Mouse (Mus musculus): ENCODE data around the gene Rbbp4.
A peak's percentile ranks its signal among the peaks of the same experiment; 100 is the strongest.

The Rbbp4 gene

GRCm38 (mm10) chr4:129293702-129294101 lies 41.5 kb downstream of the Rbbp4 start:
- DNase-seq (ENCODE audit: low spot score in 2 of 2): no peak

- DNase-seq (ENCODE audit: low spot score in 2 of 2): no peak
Measured at GRCm38 (mm10) chr4:129292831-129293230, 42.3 kb downstream of the Rbbp4 start.

- DNase-seq (ENCODE audit: low spot score in 2 of 2): no peak
Measured at GRCm38 (mm10) chr4:129289671-129290070, 45.5 kb downstream of the Rbbp4 start.

DNA sequence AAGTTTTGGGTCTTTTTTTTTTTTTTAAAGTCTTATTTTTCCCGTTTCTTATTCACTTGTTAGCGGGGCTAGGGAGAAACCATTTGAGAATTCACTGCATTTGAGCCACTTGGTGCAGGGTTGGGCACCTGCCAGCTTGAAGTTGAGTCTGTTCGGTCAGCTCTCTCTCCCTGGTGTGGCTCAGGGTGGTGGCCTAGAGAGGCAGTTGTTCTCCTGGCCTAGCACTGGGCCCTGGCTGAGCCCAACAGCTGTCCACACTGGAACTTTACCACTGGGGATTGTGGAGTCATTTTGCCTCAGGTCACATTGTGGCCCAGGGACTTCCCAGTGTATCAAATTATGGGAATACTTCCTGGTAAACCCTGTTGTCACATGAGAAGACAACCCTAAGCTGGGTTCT lies 47.1 kb downstream of the Rbbp4 start:
- no peak for DNase-seq (ENCODE audit: low spot score in 2 of 2)

DNA sequence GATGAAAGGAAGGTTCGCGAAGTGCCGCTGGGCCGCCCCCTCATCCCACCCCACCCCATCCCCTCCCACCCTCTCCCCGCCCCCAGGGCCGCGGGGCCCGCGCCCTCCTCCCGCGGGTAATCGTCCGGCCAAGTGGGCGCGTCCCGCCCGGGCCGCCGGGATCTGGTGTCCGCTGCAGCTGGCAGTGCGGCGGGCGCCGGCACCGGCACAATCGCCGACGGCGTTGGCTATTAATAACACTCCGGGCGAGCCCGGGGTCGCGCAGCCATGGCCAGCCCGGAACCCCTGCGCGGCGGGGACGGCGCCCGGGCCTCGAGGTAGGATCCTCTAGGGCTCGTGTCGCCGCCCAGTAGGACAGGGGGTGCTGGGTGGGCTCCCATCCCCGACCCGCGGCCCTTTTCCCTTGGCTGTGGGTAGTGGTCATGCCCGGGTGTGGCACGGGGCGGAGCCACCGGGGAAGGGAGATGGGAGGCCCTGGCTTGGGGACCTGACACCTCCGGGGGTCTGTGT lies 47.6 kb downstream of the Rbbp4 start, which contains the start of gene Sync:
Sync (plus strand) TSS at position 146 of the 510 bp plus-strand sequence.
- no peak for DNase-seq (ENCODE audit: low spot score in 2 of 2)

DNA sequence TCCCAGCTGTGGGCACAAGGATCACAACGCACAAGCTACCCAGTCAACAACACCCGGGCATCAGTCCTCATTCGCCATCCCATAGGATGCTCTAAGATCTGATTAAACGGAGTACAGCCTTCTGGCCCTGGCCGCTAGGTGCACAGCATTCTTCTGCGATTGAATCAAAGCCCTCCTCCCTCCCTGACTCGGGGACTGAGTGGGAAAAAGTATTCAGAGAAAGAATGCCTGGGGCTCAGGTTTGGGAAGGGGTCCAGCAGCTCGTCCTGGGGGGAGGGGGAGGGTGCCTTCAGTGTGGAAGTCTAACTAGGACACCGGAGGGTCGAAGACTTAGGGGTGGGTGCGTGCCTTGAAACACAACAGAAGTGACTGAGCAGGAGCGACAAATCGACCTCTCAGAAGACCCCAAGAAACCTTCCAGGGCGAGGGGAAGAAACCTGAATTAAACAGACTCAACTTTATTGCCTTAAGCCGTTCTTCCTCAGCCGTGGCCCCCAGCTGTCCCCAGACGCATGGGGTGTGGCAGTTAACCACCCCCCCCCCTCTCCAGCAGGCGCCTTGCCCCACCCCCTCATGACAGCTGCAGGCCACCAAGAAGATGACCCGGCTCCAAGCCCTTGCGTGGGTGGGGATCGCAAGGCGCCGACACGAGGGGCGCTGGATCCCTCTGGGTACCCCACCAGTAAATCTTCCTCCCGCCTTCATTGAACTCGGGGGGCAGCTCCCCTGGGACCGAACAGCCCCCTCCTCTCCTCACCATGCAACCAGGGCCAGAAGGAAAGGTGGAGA lies 48.3 kb downstream of the Rbbp4 start:
- DNase-seq (ENCODE audit: low spot score in 2 of 2): no peak

DNA sequence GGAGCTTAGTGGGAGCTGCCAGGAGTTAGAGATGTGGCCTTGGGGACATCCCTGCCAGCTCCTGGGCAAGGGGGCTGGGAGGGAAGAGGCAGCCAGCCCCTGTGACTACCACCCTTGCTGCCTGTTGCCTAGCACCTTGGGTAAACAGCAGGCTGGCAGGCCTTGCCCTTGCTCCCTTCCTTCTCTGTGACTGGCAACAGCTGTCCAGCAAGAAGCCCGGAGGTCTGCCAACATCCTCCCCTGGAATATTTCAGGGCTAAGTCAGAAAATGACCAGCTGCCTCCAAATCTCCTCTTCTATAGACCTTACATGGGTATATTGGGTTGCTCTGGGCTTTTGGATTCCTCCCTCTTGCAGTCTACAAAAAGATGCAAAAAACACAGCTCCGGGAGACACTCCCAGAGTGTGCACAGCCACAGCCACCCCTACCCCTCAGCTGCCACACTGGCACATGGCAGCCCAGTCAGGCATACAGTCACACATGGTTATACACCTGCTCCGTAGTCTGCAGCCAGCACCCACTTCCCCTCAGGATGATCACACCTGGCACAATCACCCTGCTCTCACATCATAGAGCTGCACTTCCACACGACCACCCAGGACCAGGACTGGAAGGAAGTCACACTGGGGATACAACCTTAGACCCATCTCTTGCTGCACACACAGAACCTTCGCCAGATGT lies 49.0 kb downstream of the Rbbp4 start:
- DNase-seq (ENCODE audit: low spot score in 2 of 2): no peak

GRCm38 (mm10) chr4:129284685-129285084 lies 50.5 kb downstream of the Rbbp4 start:
- no peak for DNase-seq (ENCODE audit: low spot score in 2 of 2)

DNA sequence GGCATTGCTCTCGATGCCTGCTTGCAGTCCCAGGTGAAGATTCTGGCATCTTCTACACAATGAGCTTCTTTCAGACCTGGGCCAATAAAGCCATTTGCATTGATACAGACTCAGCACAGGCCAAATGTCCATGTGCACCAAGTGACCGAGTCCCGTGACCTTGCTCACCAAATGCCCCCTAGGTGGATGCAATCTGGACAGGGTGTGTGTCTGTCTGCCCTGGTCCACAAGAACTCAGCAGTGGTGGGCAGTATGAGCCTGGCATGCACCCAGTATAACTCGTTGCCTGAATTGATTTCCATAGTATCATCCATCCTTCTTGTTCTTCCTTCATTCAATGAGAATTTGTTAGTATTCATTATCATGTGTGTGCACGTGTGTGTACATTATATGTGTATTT lies 51.9 kb downstream of the Rbbp4 start:
- DNase-seq (ENCODE audit: low spot score in 2 of 2): no peak

DNA sequence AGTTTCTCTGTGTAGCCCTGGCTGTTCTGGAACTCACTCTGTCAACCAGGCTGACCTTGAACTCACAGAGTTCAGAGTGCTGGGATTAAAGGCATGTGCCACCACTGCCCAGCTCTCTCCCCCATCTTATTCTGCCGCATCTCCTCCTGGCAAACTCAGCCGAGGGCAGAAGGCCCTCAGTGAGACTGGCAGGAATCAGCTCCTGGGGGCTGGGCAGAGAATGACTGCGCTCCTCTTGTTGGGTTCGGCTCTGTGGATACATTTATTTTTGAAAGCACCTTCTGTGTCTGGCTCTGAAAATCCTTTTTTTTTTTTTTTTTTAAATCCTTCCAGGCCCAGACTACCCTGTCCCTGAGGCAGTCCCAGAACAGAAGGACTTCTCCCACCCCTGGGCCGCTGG lies 52.4 kb downstream of the Rbbp4 start:
- no peak for DNase-seq (ENCODE audit: low spot score in 2 of 2)

GRCm38 (mm10) chr4:129276453-129276865 lies 58.7 kb downstream of the Rbbp4 start:
- peak; percentile 88 to 94 for DNase-seq (ENCODE audit: low spot score in 2 of 2)

- DNase-seq (ENCODE audit: low spot score in 2 of 2): no peak
Measured at GRCm38 (mm10) chr4:129272756-129273046, 62.5 kb downstream of the Rbbp4 start.

- DNase-seq (ENCODE audit: low spot score in 2 of 2): no peak
Measured at GRCm38 (mm10) chr4:129271991-129272755, 63.0 kb downstream of the Rbbp4 start.

GRCm38 (mm10) chr4:129268698-129269097 lies 66.5 kb downstream of the Rbbp4 start:
- DNase-seq (ENCODE audit: low spot score in 2 of 2): no peak

- no peak for DNase-seq (ENCODE audit: low spot score in 2 of 2)
Measured at GRCm38 (mm10) chr4:129266821-129267220, 68.3 kb downstream of the Rbbp4 start.

- DNase-seq (ENCODE audit: low spot score in 2 of 2): no peak
Measured at GRCm38 (mm10) chr4:129266191-129266590, 69.0 kb downstream of the Rbbp4 start.

- DNase-seq (ENCODE audit: low spot score in 2 of 2): peak in 1 of 2 experiments; percentile 33
Measured at GRCm38 (mm10) chr4:129263225-129264021, 71.7 kb downstream of the Rbbp4 start.

- no peak for DNase-seq (ENCODE audit: low spot score in 2 of 2)
Measured at GRCm38 (mm10) chr4:129261196-129261595, 74.0 kb downstream of the Rbbp4 start, which contains the start of gene C77080. Gene C77080, minus strand, starts transcription at chr4:129261404.

- DNase-seq (ENCODE audit: low spot score in 2 of 2): no peak
Measured at GRCm38 (mm10) chr4:129260678-129261077, 74.5 kb downstream of the Rbbp4 start.

GRCm38 (mm10) chr4:129259101-129259500 lies 76.1 kb downstream of the Rbbp4 start:
- no peak for DNase-seq (ENCODE audit: low spot score in 2 of 2)
